8 mouse cellular contexts compared by ENCODE assay signal in genomic region chr17:17826751-17827657, GRCm38 (mm10). TPM values are rescaled to one million over a fixed set of nuclear protein-coding genes. Genes with fewer than 3 reads are reported as not detected.
A peak's percentile ranks its signal among the peaks of the same experiment; 100 is the strongest.
DNase-seq lines count a peak whose midpoint lies in the region; ATAC-seq and TF ChIP-seq lines count a peak whose summit lies in the region.

Gene Spaca6, plus strand, starts transcription at chr17:17827158.

- WGBS in hindbrain, embryonic 10.5 days, result 1% methylated on average over 42 of the region's 42 CpGs
- under 1% methylated on average over 36 of the region's 42 CpGs for WGBS in lung, embryonic 16.5 days

- H3K4me3 ChIP-seq in hindbrain, embryonic 10.5 days, result peak within 1 kb of the TSS; percentile 89
- peak within 1 kb of the TSS; percentile 85 for H3K4me3 ChIP-seq in lung, embryonic 16.5 days (ENCODE audit: low read length)

- ATAC-seq in Patski, result peak; percentile 73
- peak; percentile 87 for ATAC-seq in lung, embryonic 16.5 days (ENCODE audit: low read depth)

- DNase-seq in Patski (ENCODE audit: low read depth, low spot score), result no peak
- peak; percentile 98 for DNase-seq in cerebellum, postnatal 10 days
- DNase-seq in frontal cortex, postnatal 14 days (ENCODE audit: low spot score in 2 of 2), result peak; percentile 79 to 82
- peak; percentile 94 for DNase-seq in hindbrain, embryonic 10.5 days (ENCODE audit: low spot score)
- DNase-seq in layer of hippocampus, postnatal 10 days (ENCODE audit: low spot score in 2 of 2), result peak; percentile 91 to 94
- DNase-seq in ovary, postnatal 14 days (ENCODE audit: low spot score), result peak; percentile 93
- peak; percentile 94 for DNase-seq in yolk sac, embryonic 10.5 days (ENCODE audit: low spot score)

- H3K36me3 ChIP-seq in hindbrain, embryonic 10.5 days, result peaks cover 22% of the 10 kb centered on the region
- H3K36me3 ChIP-seq in lung, embryonic 16.5 days (ENCODE audit: control insufficient read depth, insufficient read depth, low read length), result peaks cover 7% of the 10 kb centered on the region

- POLR2A ChIA-PET in Patski (lab: Charles Lee), result interaction anchor here (0.5 to 4.0 kb wide), 5 partner anchors 11 to 1750 kb away, joined by 3 to 32 read pairs (median 3); no protein-coding TSS in a partner anchor

- in situ Hi-C loops in Patski (cut with MboI; ENCODE audit: low pct_unique_long_range_greater_than_20kb), result no loop called here

- peaks cover 44% of the 10 kb centered on the region for H3K4me1 ChIP-seq in hindbrain, embryonic 10.5 days (replicated peaks)
- H3K4me1 ChIP-seq in lung, embryonic 16.5 days (replicated peaks; ENCODE audit: control insufficient read depth, insufficient read depth, low read length), result peaks cover 23% of the 10 kb centered on the region

- H3K27me3 ChIP-seq in Patski, result no peaks in the 10 kb centered on the region
- no peaks in the 10 kb centered on the region for H3K27me3 ChIP-seq in hindbrain, embryonic 10.5 days (ENCODE audit: insufficient read depth, poor library complexity, severe bottlenecking)
- no peaks in the 10 kb centered on the region for H3K27me3 ChIP-seq in lung, embryonic 16.5 days (ENCODE audit: control insufficient read depth, insufficient read depth, low read depth, low read length)

- H3K9ac ChIP-seq in lung, embryonic 16.5 days (ENCODE audit: low read length), result peak within 1 kb of the TSS; percentile 91

- H3K9me3 ChIP-seq in hindbrain, embryonic 10.5 days, result no peaks in the 10 kb centered on the region
- H3K9me3 ChIP-seq in lung, embryonic 16.5 days (ENCODE audit: control insufficient read depth, low read length), result no peaks in the 10 kb centered on the region

- CTCF ChIA-PET in Patski (lab: Charles Lee), result interaction anchor here (0.8 to 1.5 kb wide), 7 partner anchors 11 to 60 kb away, joined by 3 to 7 read pairs (median 3); no protein-coding TSS in a partner anchor

- no peak for TF ChIP-seq CTCF in Patski (IDR thresholded peaks at IDR 0.05)

- peak within 1 kb of the TSS; percentile 99 for H3K27ac ChIP-seq in hindbrain, embryonic 10.5 days
- H3K27ac ChIP-seq in lung, embryonic 16.5 days (ENCODE audit: low read length), result peak within 1 kb of the TSS; percentile 97

- H3K4me2 ChIP-seq in lung, embryonic 16.5 days (ENCODE audit: low read depth, low read length), result peak within 1 kb of the TSS; percentile 66

RNA-seq across cellular contexts. Expression of gene Spaca6, which starts in this region (rescaled TPM):
- 34.8 TPM for polyA plus RNA-seq in Patski (2021)
- 43.9 and 44.2 TPM in 2 replicates for polyA plus RNA-seq in hindbrain, embryonic 10.5 days (2016; fragmentation: Nextera tagmentation; extraction: Ambion mirVana)
- 100 to 1,000 TPM in 1 of 2 experiments, 10 to 100 TPM in 1; 79.2 to 100 TPM for total RNA-seq in layer of hippocampus, postnatal 10 days (2021)
- 31.4 and 36.6 TPM in 2 replicates for polyA plus RNA-seq in lung, embryonic 16.5 days (2015; fragmentation: Nextera tagmentation; extraction: Ambion mirVana)
